Mouse (Mus musculus): Measurements from ENCODE around the gene Neto2.

- TF ChIP-seq NANOG (IDR thresholded peaks at IDR 0.05; ENCODE audit: borderline replicate concordance, low read length) (no peak), CTCF (conservative IDR thresholded peaks at IDR 0.05; ENCODE audit: low read length) (no peak)
Measured at GRCm38 (mm10) chr8:85745053-85745452, 44.3 kb upstream of the Neto2 start.

Measured in E14TG2a.4 (cell line).